9 mouse cellular contexts compared by ENCODE assay signal in genomic region chr14:51740347-51741170, GRCm38 (mm10). TPM values are rescaled to one million over a fixed set of nuclear protein-coding genes. Genes with fewer than 3 reads are reported as not detected.
DNase-seq lines count a peak whose midpoint lies in the region; ATAC-seq lines count a peak whose summit lies in the region.
"Had no signal": no experiment of that assay in that cellular context is flagged by ENCODE, and none has a peak within 500 bp of the region (broad histone marks: within the 10 kb centered on the region; RNA-seq: fewer than 3 reads in every experiment).

No protein-coding gene starts in this region.

- H3K9me3 ChIP-seq in megakaryocyte, embryonic 14.5 days, result no peaks in the 10 kb centered on the region
- no peaks in the 10 kb centered on the region for H3K9me3 ChIP-seq in forebrain, embryonic 11.5 days (ENCODE audit: control insufficient read depth, low read length)
- H3K9me3 ChIP-seq in limb, embryonic 13.5 days, result no peaks in the 10 kb centered on the region
- H3K9me3 ChIP-seq in stomach, embryonic 16.5 days (replicated peaks; ENCODE audit: control insufficient read depth, low read length), result no peaks in the 10 kb centered on the region

- H3K27ac ChIP-seq in forebrain, embryonic 11.5 days (ENCODE audit: low read depth, low read length), result no peak overlapping the region
- no peak overlapping the region for H3K27ac ChIP-seq in limb, embryonic 13.5 days
- no peak overlapping the region for H3K27ac ChIP-seq in stomach, embryonic 16.5 days (ENCODE audit: low read length)
- H3K27ac ChIP-seq: macrophage had no signal

- DNase-seq in forebrain, embryonic 11.5 days (ENCODE audit: low spot score), result peak; percentile 66
- no peak for DNase-seq in cerebellum, adult 11 months
- DNase-seq in gastrocnemius, adult 18-20 months (ENCODE audit: low spot score), result no peak
- no peak for DNase-seq in gastrocnemius, postnatal 10 days

- H3K4me2 ChIP-seq in forebrain, embryonic 11.5 days (ENCODE audit: low read depth, low read length, severe bottlenecking), result peak overlapping the region; percentile 55
- peak overlapping the region; percentile 87 for H3K4me2 ChIP-seq in limb, embryonic 13.5 days (replicated peaks)
- H3K4me2 ChIP-seq in stomach, embryonic 16.5 days (ENCODE audit: low read depth, low read length), result peak overlapping the region; percentile 67

- H3K36me3 ChIP-seq in megakaryocyte, embryonic 14.5 days (replicated peaks; ENCODE audit: low read length), result no peaks in the 10 kb centered on the region
- H3K36me3 ChIP-seq in forebrain, embryonic 11.5 days (ENCODE audit: control insufficient read depth, insufficient read depth, low read length), result no peaks in the 10 kb centered on the region
- H3K36me3 ChIP-seq in limb, embryonic 13.5 days, result no peaks in the 10 kb centered on the region
- no peaks in the 10 kb centered on the region for H3K36me3 ChIP-seq in stomach, embryonic 16.5 days (ENCODE audit: control insufficient read depth, insufficient read depth, low read length)

- WGBS in forebrain, embryonic 11.5 days, result 1% methylated on average over 41 of the region's 42 CpGs
- under 1% methylated on average over 42 of the region's 42 CpGs for whole genome bisulfite sequencing in limb, embryonic 13.5 days
- under 1% methylated on average over 42 of the region's 42 CpGs for WGBS in stomach, embryonic 16.5 days

- no peak for ATAC-seq in megakaryocyte, adult 5-6 weeks (ENCODE audit: poor library complexity, severe bottlenecking)
- ATAC-seq in forebrain, embryonic 11.5 days (replicated peaks; ENCODE audit: low FRiP score), result peak; percentile 53
- peak; percentile 57; the same call in 1 of the 2 replicates for ATAC-seq in limb, embryonic 13.5 days (ENCODE audit: low FRiP score, low read depth)
- no peak for ATAC-seq in stomach, embryonic 16.5 days (ENCODE audit: insufficient read depth, low FRiP score)

- peaks cover 32% of the 10 kb centered on the region for H3K27me3 ChIP-seq in megakaryocyte, embryonic 14.5 days (replicated peaks)
- H3K27me3 ChIP-seq in forebrain, embryonic 11.5 days (ENCODE audit: control insufficient read depth, insufficient read depth, low read length), result peaks cover 37% of the 10 kb centered on the region
- peaks cover 54% of the 10 kb centered on the region for H3K27me3 ChIP-seq in limb, embryonic 13.5 days
- peaks cover 33% of the 10 kb centered on the region for H3K27me3 ChIP-seq in stomach, embryonic 16.5 days (ENCODE audit: control insufficient read depth, insufficient read depth, low read length)

- H3K4me3 ChIP-seq in megakaryocyte, embryonic 14.5 days (replicated peaks), result peak overlapping the region; percentile 62
- peak overlapping the region; percentile 32 for H3K4me3 ChIP-seq in forebrain, embryonic 11.5 days (ENCODE audit: low read depth, low read length)
- peak overlapping the region; percentile 48 for H3K4me3 ChIP-seq in limb, embryonic 13.5 days
- peak overlapping the region; percentile 44 for H3K4me3 ChIP-seq in stomach, embryonic 16.5 days (replicated peaks; ENCODE audit: low read length)

- peak overlapping the region; percentile 29; the same call in 1 of the 2 replicates for H3K9ac ChIP-seq in forebrain, embryonic 11.5 days (ENCODE audit: low read length)
- H3K9ac ChIP-seq in limb, embryonic 13.5 days, result peak overlapping the region; percentile 57
- H3K9ac ChIP-seq in stomach, embryonic 16.5 days (ENCODE audit: low read length), result peak overlapping the region; percentile 52

- H3K4me1 ChIP-seq in megakaryocyte, embryonic 14.5 days, result peaks cover 5% of the 10 kb centered on the region; the same call in 1 of the 2 replicates
- H3K4me1 ChIP-seq in forebrain, embryonic 11.5 days (replicated peaks; ENCODE audit: control insufficient read depth, insufficient read depth, low read length), result peaks cover 3% of the 10 kb centered on the region; the same call in 1 of the 2 replicates
- H3K4me1 ChIP-seq in limb, embryonic 13.5 days, result peaks cover 10% of the 10 kb centered on the region
- peaks cover 3% of the 10 kb centered on the region for H3K4me1 ChIP-seq in stomach, embryonic 16.5 days (ENCODE audit: control insufficient read depth, insufficient read depth, low read length)

RNA-seq across cellular contexts. Expression of gene Gm5800, which starts 23.6 kb away (rescaled TPM):
- not detected in 2 replicates for polyA plus RNA-seq in megakaryocyte, embryonic 14.5 days (2012; ENCODE audit: insufficient read depth, low replicate concordance)
- total RNA-seq in megakaryocyte, adult 5-6 weeks (2015), result not detected in 2 replicates
- not detected in 2 replicates for total RNA-seq in megakaryocyte, adult 5-6 weeks (2017)
- not detected in 2 replicates for polyA plus RNA-seq in forebrain, embryonic 11.5 days (2014; fragmentation: Nextera tagmentation; extraction: Ambion mirVana)
- polyA plus RNA-seq in limb, embryonic 13.5 days (2015; fragmentation: Nextera tagmentation; extraction: Ambion mirVana), result not detected in 2 replicates
- polyA plus RNA-seq in stomach, embryonic 16.5 days (2015; fragmentation: Nextera tagmentation; extraction: Ambion mirVana), result not detected in 2 replicates
- not detected for total RNA-seq in gastrocnemius, adult 18-20 months (2021)
- total RNA-seq in gastrocnemius, postnatal 10 days (2021), result not detected
- polyA plus RNA-seq: macrophage had no signal

RNA-seq across cellular contexts. Expression of gene Ang4, which starts 32.8 kb away (rescaled TPM):
- not detected in 2 replicates for polyA plus RNA-seq in megakaryocyte, embryonic 14.5 days (2012; ENCODE audit: insufficient read depth, low replicate concordance)
- total RNA-seq in megakaryocyte, adult 5-6 weeks (2015), result not detected in 2 replicates
- total RNA-seq in megakaryocyte, adult 5-6 weeks (2017), result not detected in 2 replicates
- polyA plus RNA-seq in forebrain, embryonic 11.5 days (2014; fragmentation: Nextera tagmentation; extraction: Ambion mirVana), result not detected in 2 replicates
- polyA plus RNA-seq in limb, embryonic 13.5 days (2015; fragmentation: Nextera tagmentation; extraction: Ambion mirVana), result not detected in 2 replicates
- 0.66 TPM in 1 of 2 replicates, not detected in the other for polyA plus RNA-seq in stomach, embryonic 16.5 days (2015; fragmentation: Nextera tagmentation; extraction: Ambion mirVana)
- total RNA-seq in gastrocnemius, adult 18-20 months (2021), result not detected
- total RNA-seq in gastrocnemius, postnatal 10 days (2021), result not detected
- polyA plus RNA-seq: macrophage had no signal

RNA-seq across cellular contexts. Expression of gene Gm17079, which starts 45.3 kb away (rescaled TPM):
- not detected in 2 replicates for polyA plus RNA-seq in megakaryocyte, embryonic 14.5 days (2012; ENCODE audit: insufficient read depth, low replicate concordance)
- not detected in 2 replicates for total RNA-seq in megakaryocyte, adult 5-6 weeks (2015)
- total RNA-seq in megakaryocyte, adult 5-6 weeks (2017), result not detected in 2 replicates
- polyA plus RNA-seq in forebrain, embryonic 11.5 days (2014; fragmentation: Nextera tagmentation; extraction: Ambion mirVana), result not detected in 2 replicates
- not detected in 2 replicates for polyA plus RNA-seq in limb, embryonic 13.5 days (2015; fragmentation: Nextera tagmentation; extraction: Ambion mirVana)
- not detected in 2 replicates for polyA plus RNA-seq in stomach, embryonic 16.5 days (2015; fragmentation: Nextera tagmentation; extraction: Ambion mirVana)
- not detected for total RNA-seq in gastrocnemius, adult 18-20 months (2021)
- total RNA-seq in gastrocnemius, postnatal 10 days (2021), result not detected
- polyA plus RNA-seq: macrophage had no signal

RNA-seq across cellular contexts. Expression of gene AY358078, which starts 59.3 kb away (rescaled TPM):
- not detected in 2 replicates for polyA plus RNA-seq in megakaryocyte, embryonic 14.5 days (2012; ENCODE audit: insufficient read depth, low replicate concordance)
- not detected in 2 replicates for total RNA-seq in megakaryocyte, adult 5-6 weeks (2015)
- total RNA-seq in megakaryocyte, adult 5-6 weeks (2017), result not detected in 2 replicates
- polyA plus RNA-seq in forebrain, embryonic 11.5 days (2014; fragmentation: Nextera tagmentation; extraction: Ambion mirVana), result not detected in 2 replicates
- not detected in 2 replicates for polyA plus RNA-seq in limb, embryonic 13.5 days (2015; fragmentation: Nextera tagmentation; extraction: Ambion mirVana)
- polyA plus RNA-seq in stomach, embryonic 16.5 days (2015; fragmentation: Nextera tagmentation; extraction: Ambion mirVana), result not detected in 2 replicates
- total RNA-seq in gastrocnemius, adult 18-20 months (2021), result not detected
- total RNA-seq in gastrocnemius, postnatal 10 days (2021), result not detected
- polyA plus RNA-seq: macrophage had no signal

Comparison
In these comparisons a context has a peak if more than half of its experiments do, and no peak if none do; other contexts are left out.
1. ATAC-seq: peak in forebrain, embryonic 11.5 days (single experiment) and limb, embryonic 13.5 days (single experiment); none in megakaryocyte, adult 5-6 weeks (single experiment) and stomach, embryonic 16.5 days (single experiment).
2. Peak in every context shown above with its lines, with median percentiles within 50 percentile points of each other: H3K4me3 ChIP-seq, H3K4me2 ChIP-seq and H3K9ac ChIP-seq.